24 mouse cellular contexts compared by ENCODE assay signal in the genomic region with DNA sequence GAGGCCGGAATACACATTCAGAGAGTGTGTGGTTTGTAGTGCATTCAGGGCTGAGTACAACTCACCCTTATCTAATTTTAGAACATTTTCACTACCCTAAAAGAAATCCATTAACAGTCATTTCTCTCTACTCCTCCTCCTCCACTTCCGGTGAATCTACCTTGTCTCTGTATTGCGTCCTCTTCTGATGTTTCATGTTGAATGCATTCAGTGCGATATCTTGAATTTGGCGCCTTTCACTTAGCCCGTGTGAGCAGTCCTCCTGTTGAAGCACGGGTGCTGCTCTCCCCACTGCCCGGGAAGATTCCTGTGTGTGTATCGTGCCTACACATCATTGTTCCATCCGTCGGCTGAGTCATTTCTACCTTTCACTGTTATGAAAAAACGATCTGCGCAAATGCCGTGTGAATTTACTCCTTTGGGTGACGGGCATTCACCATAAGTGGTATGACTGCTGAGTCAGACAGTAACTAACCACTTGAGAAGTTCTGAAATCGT. TPM values are rescaled to one million over a fixed set of nuclear protein-coding genes. Genes with fewer than 3 reads are reported as not detected.
DNase-seq lines count a peak whose midpoint lies in the region; ATAC-seq and TF ChIP-seq lines count a peak whose summit lies in the region.
"Had no signal": no experiment of that assay in that cellular context is flagged by ENCODE, and none has a peak within 500 bp of the region (broad histone marks: within the 10 kb centered on the region; RNA-seq: fewer than 3 reads in every experiment).

No protein-coding gene starts in this region.

- H3K27me3 ChIP-seq in spleen, adult 2 months (ENCODE audit: control insufficient read depth, insufficient read depth, low read length), result no peaks in the 10 kb centered on the region
- H3K27me3 ChIP-seq: hindbrain, embryonic 12.5 days; kidney, embryonic 15.5 days; midbrain, embryonic 12.5 days had no signal

- H3K36me3 ChIP-seq in spleen, adult 2 months (ENCODE audit: control insufficient read depth, insufficient read depth, low read length), result peaks cover 1% of the 10 kb centered on the region

- peak; percentile 89 for ATAC-seq in CD4-positive, CD25-positive, alpha-beta regulatory T cell, adult 4 months
- ATAC-seq in neutrophil, adult 5-6 weeks (ENCODE audit: extremely low read depth, insufficient number of reproducible peaks, low FRiP score, poor library complexity, severe bottlenecking), result peak; percentile 74; the same call in 1 of the 2 replicates
- ATAC-seq: intestine, embryonic 16.5 days; liver, postnatal 0 days had no signal

- TF ChIP-seq POLR2A in spleen, adult 2 months (IDR thresholded peaks at IDR 0.05; ENCODE audit: low read depth, low read length), result no peak

- H3K4me3 ChIP-seq in spleen, adult 2 months (ENCODE audit: extremely low read depth, insufficient read depth, insufficient read length), result peak overlapping the region; percentile 11; the same call in 1 of the 2 replicates
- H3K4me3 ChIP-seq: forebrain, embryonic 10.5 days; hindbrain, embryonic 12.5 days; kidney, embryonic 15.5 days; layer of hippocampus, adult 2 months; midbrain, embryonic 12.5 days had no signal

- peaks cover 12% of the 10 kb centered on the region for H3K4me1 ChIP-seq in spleen, adult 2 months (ENCODE audit: control insufficient read depth, insufficient read depth, insufficient read length)

- peak in 1 of 2 experiments; percentile 53 for DNase-seq in spleen, adult 2 months (ENCODE audit: low read depth in 1 of 2, low spot score in 2 of 2)
- no peak for DNase-seq in spleen, adult 12 weeks (ENCODE audit: low spot score)
- DNase-seq in induced T-regulatory cell, adult 2 months (ENCODE audit: low read depth), result peak; percentile 97
- DNase-seq in lung, postnatal 14 days, result no peak
- DNase-seq in heart, postnatal 4 days, result no peak
- no peak for DNase-seq in retina, embryonic 14.5 days (ENCODE audit: low spot score)
- DNase-seq: adrenal gland, adult 8-10 months; cerebellum, adult 8-10 months; gastrocnemius, postnatal 25 days; liver; liver, postnatal 0 days; lung, postnatal 36 days had no signal

- no peak for TF ChIP-seq CTCF in spleen, adult 2 months (IDR thresholded peaks at IDR 0.05; ENCODE audit: extremely low read depth, insufficient read depth, insufficient read length, insufficient replicate concordance)

- 54% methylated on average over 16 of the region's 16 CpGs for WGBS in spleen, adult 2 months

- H3K27ac ChIP-seq in spleen, adult 2 months (ENCODE audit: insufficient read depth, low read length), result peak overlapping the region; percentile 72
- H3K27ac ChIP-seq: forebrain, embryonic 10.5 days; hindbrain, embryonic 12.5 days; kidney, embryonic 15.5 days; layer of hippocampus, adult 2 months; midbrain, embryonic 12.5 days had no signal

RNA-seq across cellular contexts. Expression of gene Rnf157, which starts 6.6 kb away (rescaled TPM):
- polyA plus RNA-seq in spleen, adult 2 months (2012; rRNA removed), result 10.7 and 16.2 TPM in 2 replicates
- 1 to 10 TPM; 8.4 to 8.8 TPM for polyA plus RNA-seq in CD4-positive, CD25-positive, alpha-beta regulatory T cell, adult 4 months (2017; shearing (Covaris generic))
- total RNA-seq in neutrophil, adult 5-6 weeks (2017), result 16.0 and 17.0 TPM in 2 replicates
- total RNA-seq in heart, postnatal 4 days (2021), result 10 to 100 TPM; 11.9 to 12.4 TPM

RNA-seq across cellular contexts. Expression of gene Ubald2, which starts 27.6 kb away (rescaled TPM):
- 152 and 245 TPM in 2 replicates for polyA plus RNA-seq in spleen, adult 2 months (2012; rRNA removed)
- 10 to 100 TPM; 12.2 to 13.0 TPM for polyA plus RNA-seq in CD4-positive, CD25-positive, alpha-beta regulatory T cell, adult 4 months (2017; shearing (Covaris generic))
- total RNA-seq in neutrophil, adult 5-6 weeks (2017), result 82.2 and 89.0 TPM in 2 replicates
- 10 to 100 TPM; 52.8 to 55.5 TPM for total RNA-seq in heart, postnatal 4 days (2021)

RNA-seq across cellular contexts. Expression of gene Qrich2, which starts 59.8 kb away (rescaled TPM):
- 0.07 and 0.14 TPM in 2 replicates for polyA plus RNA-seq in spleen, adult 2 months (2012; rRNA removed)
- not detected for polyA plus RNA-seq in CD4-positive, CD25-positive, alpha-beta regulatory T cell, adult 4 months (2017; shearing (Covaris generic))
- total RNA-seq in neutrophil, adult 5-6 weeks (2017), result 0.25 TPM in 1 of 2 replicates, not detected in the other
- total RNA-seq in heart, postnatal 4 days (2021), result under 1 TPM in 1 of 2 experiments, not detected in 1; 0.05 TPM
- total RNA-seq: gastrocnemius, postnatal 25 days; left cerebral cortex, postnatal 36 days; MEL had no signal
- polyA plus RNA-seq: frontal cortex, adult 2 months; heart, postnatal 0 days; liver, postnatal 0 days; midbrain, embryonic 12.5 days had no signal
